Mouse (Mus musculus) midbrain, embryonic 16.5 days (tissue): ENCODE measurements around the gene Col15a1. TPM values are rescaled to one million over a fixed set of nuclear protein-coding genes. Genes with fewer than 3 reads are reported as not detected.
A peak's percentile ranks its signal among the peaks of the same experiment; 100 is the strongest.

ENCODE experiments used
- ATAC-seq: fragments of 200-750 bp; cut with Nextera tagmentation; 2 replicates; pipeline ENCODE4 v1.8.0; 2017; ENCODE audit warnings: moderate TSS enrichment
- H3K27ac ChIP-seq: fragments of 300-500 bp; sonication (generic); 2 replicates; pipeline ENCODE4 v1.5.1; 2014; ENCODE audit warnings: mild to moderate bottlenecking, low read length, mixed read lengths
- H3K27me3 ChIP-seq: fragments of 300-500 bp; sonication (generic); 2 replicates; pipeline ENCODE4 v1.6.1; 2014; ENCODE audit warnings: low read depth, low read length, mixed read lengths; ENCODE audit not compliant: control insufficient read depth, insufficient read depth
- H3K36me3 ChIP-seq: fragments of 300-500 bp; sonication (generic); 2 replicates; pipeline ENCODE4 v1.6.1; 2014; ENCODE audit warnings: mild to moderate bottlenecking, low read length, moderate library complexity, mixed read lengths; ENCODE audit not compliant: control insufficient read depth, insufficient read depth
- H3K4me1 ChIP-seq: fragments of 300-500 bp; sonication (generic); 2 replicates; pipeline ENCODE4 v1.6.1; 2014; ENCODE audit warnings: mild to moderate bottlenecking, low read length, mixed read lengths; ENCODE audit not compliant: control insufficient read depth, insufficient read depth
- H3K4me2 ChIP-seq: fragments of 300-500 bp; sonication (generic); 2 replicates; pipeline ENCODE4 v1.6.1; 2014; ENCODE audit warnings: mild to moderate bottlenecking, low read length, mixed read lengths
- H3K4me3 ChIP-seq: fragments of 300-500 bp; sonication (generic); 2 replicates; pipeline ENCODE4 v1.5.1; 2014; ENCODE audit warnings: low read depth, mild to moderate bottlenecking, low read length, moderate library complexity, mixed read lengths
- H3K9ac ChIP-seq: fragments of 300-500 bp; sonication (generic); 2 replicates; pipeline ENCODE4 v1.6.1; 2014; ENCODE audit warnings: low read depth, low read length, mixed read lengths
- H3K9me3 ChIP-seq: fragments of 300-500 bp; sonication (generic); replicated peaks from 2 replicates; pipeline ENCODE4 v1.6.1; 2014; ENCODE audit warnings: mild to moderate bottlenecking, low read length, mixed read lengths; ENCODE audit not compliant: control insufficient read depth, poor library complexity, severe bottlenecking
- WGBS: fragments of 180-500 bp; shearing (Covaris S2); extraction: QIAGEN DNeasy Blood & Tissue Kit; methylation state at CpG from one replicate; pipeline ENCODE4 v1.1.7; 2014; 5-methylcytosine and 5-hydroxymethylcytosine counted together
- polyA plus RNA-seq: library from polyadenylated mRNA; unstranded; fragments of >200 nt; fragmentation: Nextera tagmentation; extraction: Ambion mirVana; gene quantifications from 2 replicates; pipeline ENCODE4 v1.2.1, GENCODE M21; 2015

Col15a1 gene
- polyA plus RNA-seq, 1 experiment from 2014 or later, result 5.3 TPM

GRCm38 (mm10) chr4:47222146-47222545 is 14.2 kb downstream of the Col15a1 start:
- 84% methylated on average over 3 of the region's 3 CpGs for WGBS
- Histone ChIP-seq H3K9ac (no peak overlapping the region), H3K9me3 (no peaks in the 10 kb centered on the region), H3K27me3 (no peaks in the 10 kb centered on the region), H3K36me3 (no peaks in the 10 kb centered on the region), H3K4me2 (no peak overlapping the region), H3K4me3 (no peak overlapping the region), H3K4me1 (0 out of 2 replicates have a peak, but pooled peaks cover 2% of the 10 kb centered on the region), H3K27ac (no peak overlapping the region)
- no peak for ATAC-seq

DNA sequence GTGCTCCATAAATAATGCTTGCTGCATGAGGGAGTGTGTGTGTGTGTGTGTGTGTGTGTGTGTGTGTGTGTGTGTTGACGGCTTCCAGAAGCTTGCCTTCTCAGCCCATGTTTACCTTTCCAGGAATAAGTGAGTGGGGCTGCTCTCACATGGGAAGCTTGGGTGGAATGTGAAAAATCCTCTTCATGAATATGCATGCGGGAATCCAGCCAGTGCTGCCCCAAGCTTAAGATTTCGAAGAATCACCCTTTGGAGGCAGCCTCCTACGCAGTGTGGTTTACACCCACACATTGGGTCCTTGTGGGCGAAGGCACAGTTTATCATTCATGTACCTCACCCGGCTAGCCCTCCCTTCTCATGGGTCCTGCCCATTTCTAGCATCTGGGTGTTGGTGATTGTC is 18.0 kb downstream of the Col15a1 start:
- no peak overlapping the region for H3K4me3 ChIP-seq
- H3K9ac ChIP-seq, result no peak overlapping the region
- 0 out of 2 replicates have a peak, but pooled peaks have one; percentile 21 for ATAC-seq
- no peaks in the 10 kb centered on the region for H3K36me3 ChIP-seq
- no peaks in the 10 kb centered on the region for H3K9me3 ChIP-seq
- H3K27me3 ChIP-seq, result no peaks in the 10 kb centered on the region
- H3K27ac ChIP-seq, result no peak overlapping the region
- WGBS, result 60% methylated on average over 6 of the region's 6 CpGs
- H3K4me2 ChIP-seq, result no peak overlapping the region
- 0 out of 2 replicates have a peak, but pooled peaks cover 5% of the 10 kb centered on the region for H3K4me1 ChIP-seq

DNA sequence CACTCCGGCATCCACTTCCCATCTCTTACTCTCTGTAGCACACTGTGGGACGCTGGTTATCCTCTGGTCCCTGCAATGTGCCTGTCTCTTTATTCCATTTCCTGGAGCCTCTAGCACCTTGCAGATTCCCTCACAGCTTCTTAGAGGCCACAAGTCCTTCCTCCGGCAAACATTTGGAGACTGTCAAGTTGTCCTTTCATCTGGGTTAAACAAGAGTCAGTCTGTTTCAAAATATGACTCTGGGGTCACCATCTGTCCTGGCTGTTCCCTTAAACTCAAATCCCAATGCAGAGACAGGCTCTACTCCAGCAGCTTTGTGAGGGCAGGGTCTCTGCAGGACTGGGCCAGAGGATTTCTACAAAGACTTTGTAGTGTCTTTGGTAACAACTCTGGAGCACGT is 19.1 kb downstream of the Col15a1 start:
- Histone ChIP-seq H3K9ac (no peak overlapping the region), H3K4me2 (no peak overlapping the region), H3K27ac (no peak overlapping the region), H3K9me3 (no peaks in the 10 kb centered on the region), H3K36me3 (no peaks in the 10 kb centered on the region), H3K4me1 (0 out of 2 replicates have a peak, but pooled peaks cover 5% of the 10 kb centered on the region), H3K4me3 (no peak overlapping the region), H3K27me3 (no peaks in the 10 kb centered on the region)
- WGBS, result 75% methylated on average over 4 of the region's 4 CpGs
- ATAC-seq, result no peak

DNA sequence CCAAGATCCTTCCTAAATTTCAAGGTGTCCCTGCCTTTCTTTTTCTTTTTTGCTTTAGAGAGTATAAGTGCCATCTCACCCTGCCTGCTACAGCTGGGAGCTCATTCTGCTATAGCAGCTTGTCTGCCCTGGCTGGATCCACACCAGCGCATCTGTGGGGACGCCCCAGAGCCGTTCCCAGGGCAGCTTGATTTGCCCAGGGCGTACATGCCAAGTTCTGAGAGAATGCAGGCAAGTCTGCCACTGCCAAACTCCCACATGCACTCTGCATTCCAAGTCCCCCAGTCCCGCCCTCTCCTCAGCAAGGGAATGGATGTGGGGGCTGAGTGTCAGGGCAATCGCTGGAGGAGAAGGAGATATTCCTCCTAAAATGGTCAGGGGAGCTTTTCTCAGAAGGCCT is 19.8 kb downstream of the Col15a1 start:
- Histone ChIP-seq H3K4me1 (0 out of 2 replicates have a peak, but pooled peaks cover 5% of the 10 kb centered on the region), H3K27me3 (no peaks in the 10 kb centered on the region), H3K9ac (no peak overlapping the region), H3K36me3 (no peaks in the 10 kb centered on the region), H3K9me3 (no peaks in the 10 kb centered on the region), H3K27ac (no peak overlapping the region), H3K4me3 (no peak overlapping the region), H3K4me2 (no peak overlapping the region)
- 63% methylated on average over 6 of the region's 6 CpGs for WGBS
- peak; percentile 81 for ATAC-seq

DNA sequence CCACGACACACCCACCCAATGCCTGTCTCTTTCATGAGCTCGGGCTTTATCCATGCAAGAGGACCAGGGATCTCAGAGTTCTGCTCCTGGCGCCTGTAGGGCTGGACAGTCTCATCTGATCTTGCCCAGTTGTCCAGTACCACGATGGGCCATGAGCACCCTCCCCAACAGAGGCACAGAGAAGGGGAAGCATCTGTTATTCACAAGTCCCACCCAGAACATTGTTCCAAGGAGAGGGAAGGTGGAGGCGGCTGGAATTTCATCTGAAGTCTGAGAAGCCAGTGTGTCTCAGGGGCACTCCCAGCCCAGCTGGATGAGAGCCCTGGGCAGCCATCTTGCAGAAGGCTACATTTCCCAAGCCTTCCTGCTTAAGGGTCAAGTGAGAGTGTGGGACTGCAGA is 21.0 kb downstream of the Col15a1 start:
- no peaks in the 10 kb centered on the region for H3K9me3 ChIP-seq
- H3K27me3 ChIP-seq, result no peaks in the 10 kb centered on the region
- no peaks in the 10 kb centered on the region for H3K36me3 ChIP-seq
- 0 out of 2 replicates have a peak, but pooled peaks cover 5% of the 10 kb centered on the region for H3K4me1 ChIP-seq
- ATAC-seq, result no peak
- H3K4me2 ChIP-seq, result no peak overlapping the region
- no peak overlapping the region for H3K9ac ChIP-seq
- H3K4me3 ChIP-seq, result no peak overlapping the region
- 82% methylated on average over 5 of the region's 5 CpGs for WGBS
- no peak overlapping the region for H3K27ac ChIP-seq

DNA sequence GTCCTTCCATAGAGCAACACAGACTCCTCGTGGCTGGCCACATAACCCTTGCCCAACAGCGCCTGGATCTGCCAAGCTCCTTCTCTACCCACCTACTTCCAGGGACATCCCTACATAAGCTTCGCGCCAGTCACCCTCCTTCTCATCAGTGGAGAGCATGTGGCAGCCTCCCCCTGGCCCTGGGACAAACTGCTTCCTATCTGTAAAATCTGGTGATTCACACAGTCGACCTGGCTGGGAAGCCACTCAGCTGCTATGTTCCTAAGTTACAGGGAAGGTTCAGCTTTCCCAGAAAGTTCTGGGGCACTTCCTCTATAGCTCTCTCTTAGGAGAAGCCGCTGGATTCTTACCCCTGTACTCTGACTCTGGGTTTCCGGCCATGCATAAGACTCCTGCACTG is 22.5 kb downstream of the Col15a1 start:
- H3K9me3 ChIP-seq, result no peaks in the 10 kb centered on the region
- H3K27me3 ChIP-seq, result no peaks in the 10 kb centered on the region
- no peak overlapping the region for H3K27ac ChIP-seq
- no peak for ATAC-seq
- no peaks in the 10 kb centered on the region for H3K36me3 ChIP-seq
- H3K4me1 ChIP-seq, result peaks cover 12% of the 10 kb centered on the region
- no peak overlapping the region for H3K4me2 ChIP-seq
- H3K4me3 ChIP-seq, result no peak overlapping the region
- WGBS, result 95% methylated on average over 7 of the region's 7 CpGs
- H3K9ac ChIP-seq, result no peak overlapping the region

GRCm38 (mm10) chr4:47231322-47231721 is 23.4 kb downstream of the Col15a1 start:
- Histone ChIP-seq H3K9ac (no peak overlapping the region), H3K27me3 (no peaks in the 10 kb centered on the region), H3K4me2 (no peak overlapping the region), H3K27ac (no peak overlapping the region), H3K4me1 (peaks cover 13% of the 10 kb centered on the region), H3K36me3 (no peaks in the 10 kb centered on the region), H3K4me3 (no peak overlapping the region), H3K9me3 (no peaks in the 10 kb centered on the region)
- no peak for ATAC-seq
- WGBS, result 84% methylated on average over 6 of the region's 6 CpGs

DNA sequence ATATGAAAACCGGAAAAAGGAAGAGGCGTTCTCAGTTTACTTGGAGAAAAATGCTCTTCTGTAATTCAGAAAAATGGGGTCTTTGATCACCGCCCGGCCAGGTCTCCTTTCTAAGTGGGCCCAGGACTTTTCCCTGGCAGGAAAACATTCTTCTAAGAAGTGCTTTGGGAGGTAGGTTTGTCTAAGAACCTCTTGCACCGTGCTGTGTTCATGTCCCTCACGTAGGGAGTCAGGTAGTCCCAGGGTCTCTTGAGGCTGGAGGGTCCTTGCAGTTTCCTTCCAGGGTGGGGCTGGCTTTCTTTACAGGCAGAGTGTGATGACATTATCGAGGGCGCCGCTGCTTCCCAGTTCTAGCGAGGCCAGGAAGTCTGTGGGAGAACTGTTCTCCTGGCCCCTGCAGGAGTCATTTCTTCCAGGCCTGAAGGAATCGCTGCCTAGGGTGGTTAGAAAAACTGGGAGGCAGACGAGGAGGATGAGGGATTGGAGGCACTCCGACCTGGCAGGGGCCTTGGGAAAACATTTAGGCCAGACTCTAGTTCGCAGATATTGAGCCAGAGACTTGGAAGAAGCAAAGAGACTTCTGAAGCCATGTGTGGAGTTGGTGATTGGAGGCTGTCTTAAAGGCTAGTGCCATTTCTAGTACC is 25.4 kb downstream of the Col15a1 start:
- no peaks in the 10 kb centered on the region for H3K27me3 ChIP-seq
- no peaks in the 10 kb centered on the region for H3K36me3 ChIP-seq
- H3K27ac ChIP-seq, result no peak overlapping the region
- no peak for ATAC-seq
- H3K9ac ChIP-seq, result no peak overlapping the region
- no peak overlapping the region for H3K4me3 ChIP-seq
- 84% methylated on average over 14 of the region's 14 CpGs for WGBS
- H3K4me1 ChIP-seq, result peaks cover 8% of the 10 kb centered on the region
- H3K4me2 ChIP-seq, result no peak overlapping the region
- no peaks in the 10 kb centered on the region for H3K9me3 ChIP-seq

DNA sequence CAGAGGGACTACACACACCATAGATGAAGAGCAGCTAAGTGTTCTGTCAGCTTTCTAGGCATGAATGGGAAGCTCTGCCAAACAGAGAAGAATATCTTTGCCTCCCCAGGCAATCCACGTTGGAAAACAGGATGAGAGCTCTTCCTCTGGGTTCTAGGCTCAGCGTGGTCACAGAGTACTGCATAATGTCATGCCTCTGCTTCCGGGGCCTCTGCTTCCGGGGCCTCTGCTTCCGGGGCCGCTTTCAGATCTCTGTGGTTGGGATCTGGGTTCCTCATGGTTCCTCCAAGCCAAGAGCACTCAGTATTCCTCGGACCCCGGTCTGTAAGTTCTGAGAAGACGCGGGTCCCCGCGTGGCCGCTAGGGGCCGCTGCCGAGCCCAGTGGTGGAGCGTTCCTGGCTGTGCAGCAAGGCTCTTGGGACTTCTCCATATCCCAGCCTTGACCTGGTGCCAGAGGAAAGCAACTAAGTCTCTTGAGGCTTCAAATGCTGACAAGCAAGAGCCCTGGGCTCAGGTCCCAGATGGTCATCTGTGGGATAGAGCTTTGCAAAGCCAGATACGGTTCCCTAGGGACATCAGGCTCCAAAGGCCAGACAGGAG is 26.8 kb downstream of the Col15a1 start:
- H3K27ac ChIP-seq, result no peak overlapping the region

More for the DNA sequence above, 26.8 kb downstream of the Col15a1 start:
- peak; percentile 50; the same call in 1 of the 2 replicates for ATAC-seq
- Histone ChIP-seq H3K27me3 (no peaks in the 10 kb centered on the region), H3K4me2 (no peak overlapping the region), H3K4me1 (peaks cover 8% of the 10 kb centered on the region), H3K9ac (no peak overlapping the region), H3K4me3 (no peak overlapping the region), H3K9me3 (no peaks in the 10 kb centered on the region), H3K36me3 (no peaks in the 10 kb centered on the region)
- 23% methylated on average over 17 of the region's 17 CpGs for WGBS
